Mouse (Mus musculus) lung, postnatal 0 days (tissue): ENCODE data around the gene Rab11a.

Experiments used
- CTCF ChIP-seq: IDR thresholded peaks from 2 replicates; pipeline ENCODE4 v1.5.1; 2016; ENCODE audit warnings: antibody characterized with exemption, mild to moderate bottlenecking
- EP300 ChIP-seq: IDR thresholded peaks from 2 replicates; pipeline ENCODE4 v1.6.1; 2016; ENCODE audit warnings: antibody characterized with exemption, mild to moderate bottlenecking, control low read depth

- TF ChIP-seq EP300 (no peak), CTCF (no peak)
These were observed 30.2 kb upstream of the Rab11a start for GRCm38 (mm10) chr9:64767796-64768195.
